Mouse (Mus musculus) hematopoietic stem cell, adult 5-6 weeks (primary cell): ENCODE data around the gene Olfr998. TPM values are rescaled to one million over a fixed set of nuclear protein-coding genes. Genes with fewer than 3 reads are reported as not detected.
"Not testable (repeated sequence)": the region's sequence is repeated elsewhere in the genome, so short reads cannot be mapped to it uniquely, and the experiment has no call there.

ENCODE experiments used
- ATAC-seq, 2 experiments: fragments of 125-278 bp in 1 of 2; replicated peaks in 1 of 2; 2 replicates each; pipeline ENCODE4 v1.8.0; 2016 to 2017; ENCODE audit warnings: inconsistent platforms in 2 of 2, mild to moderate bottlenecking in 2 of 2, moderate number of reproducible peaks in 2 of 2, low read depth in 1 of 2, moderate TSS enrichment in 1 of 2; ENCODE audit not compliant: low FRiP score in 2 of 2, poor library complexity in 2 of 2, severe bottlenecking in 2 of 2, insufficient read depth in 1 of 2, low TSS enrichment in 1 of 2
- total RNA-seq: library from RNA; stranded (forward); fragments of 172-1452, 232-1000 nt; gene quantifications from 2 replicates; pipeline ENCODE4 v1.2.3, GENCODE M21; 2017

Olfr998 gene
- not detected in 2 replicates for total RNA-seq

- not testable (repeated sequence) for ATAC-seq
Observed at GRCm38 (mm10) chr2:85588648-85589047, at the start of gene Olfr998. Gene Olfr998 (plus strand): TSS chr2:85588948.

GRCm38 (mm10) chr2:85554806-85555205 is 33.9 kb upstream of the Olfr998 start:
- no peak for ATAC-seq

GRCm38 (mm10) chr2:85560226-85560625 is 28.5 kb upstream of the Olfr998 start:
- ATAC-seq = no peak

GRCm38 (mm10) chr2:85561187-85561586 is 27.6 kb upstream of the Olfr998 start:
- peak; percentile 76 to 83; a peak in 3 of 4 replicates for ATAC-seq

- no peak for ATAC-seq
Observed at GRCm38 (mm10) chr2:85578915-85579314, 9.8 kb upstream of the Olfr998 start, which contains the start of gene Olfr996. Gene Olfr996 (plus strand): TSS chr2:85579215.

- no peak for ATAC-seq
Observed at GRCm38 (mm10) chr2:85611803-85612202, 23.1 kb downstream of the Olfr998 start, which contains the start of gene Olfr1000. Gene Olfr1000 (minus strand): TSS chr2:85611903.

Other genes with a start within 250 kb of the Olfr998 start
- not detected in 2 replicates for gene Olfr987, start 249.6 kb upstream of the Olfr998 start, total RNA-seq
- gene Olfr988, start 225.7 kb upstream of the Olfr998 start, total RNA-seq = not detected in 2 replicates
- not detected in 2 replicates for gene Olfr992, start 179.5 kb upstream of the Olfr998 start, total RNA-seq
- not detected in 2 replicates for gene Olfr993, start 174.1 kb upstream of the Olfr998 start, total RNA-seq
- gene Olfr994, start 152.5 kb upstream of the Olfr998 start, total RNA-seq = not detected in 2 replicates
- not detected in 2 replicates for gene Olfr995, start 145.3 kb upstream of the Olfr998 start, total RNA-seq
- not detected in 2 replicates for gene 4833423E24Rik, start 69.9 kb upstream of the Olfr998 start, total RNA-seq
- not detected in 2 replicates for gene Olfr996, start 9.7 kb upstream of the Olfr998 start, total RNA-seq
- not detected in 2 replicates for gene Olfr1000, start 23.0 kb downstream of the Olfr998 start, total RNA-seq
- gene Olfr1002, start 61.8 kb downstream of the Olfr998 start, total RNA-seq = not detected in 2 replicates
- not detected in 2 replicates for gene Olfr154, start 75.5 kb downstream of the Olfr998 start, total RNA-seq
- not detected in 2 replicates for gene Olfr1006, start 89.8 kb downstream of the Olfr998 start, total RNA-seq
- gene Olfr1008, start 100.5 kb downstream of the Olfr998 start, total RNA-seq = not detected in 2 replicates
- not detected in 2 replicates for gene Olfr1009, start 126.5 kb downstream of the Olfr998 start, total RNA-seq
- not detected in 2 replicates for gene Olfr1012, start 173.8 kb downstream of the Olfr998 start, total RNA-seq
- gene Olfr1013, start 178.2 kb downstream of the Olfr998 start, total RNA-seq = not detected in 2 replicates
- gene Olfr1014, start 183.8 kb downstream of the Olfr998 start, total RNA-seq = not detected in 2 replicates
- gene Olfr1015, start 193.1 kb downstream of the Olfr998 start, total RNA-seq = not detected in 2 replicates
- gene Olfr1016, start 213.6 kb downstream of the Olfr998 start, total RNA-seq = not detected in 2 replicates
- gene Olfr1018, start 229.5 kb downstream of the Olfr998 start, total RNA-seq = not detected in 2 replicates